Mouse (Mus musculus) brain, embryonic 14.5 days (tissue): ENCODE data around the gene Scrn1.

Experiments
- CTCF ChIP-seq: fragments of 200-500 bp; IDR thresholded peaks from 2 replicates; pipeline ENCODE4 v1.5.1; 2012; ENCODE audit warnings: inconsistent platforms, mild to moderate bottlenecking, moderate library complexity, borderline replicate concordance; ENCODE audit not compliant: insufficient read depth, insufficient read length; ENCODE audit errors: extremely low read depth
- POLR2A ChIP-seq: fragments of 200-500 bp; IDR thresholded peaks from 2 replicates; pipeline ENCODE4 v1.6.1; 2012; ENCODE audit warnings: mild to moderate bottlenecking, inconsistent platforms, borderline replicate concordance; ENCODE audit not compliant: poor library complexity, insufficient read depth, insufficient read length, severe bottlenecking; ENCODE audit errors: extremely low read depth

DNA sequence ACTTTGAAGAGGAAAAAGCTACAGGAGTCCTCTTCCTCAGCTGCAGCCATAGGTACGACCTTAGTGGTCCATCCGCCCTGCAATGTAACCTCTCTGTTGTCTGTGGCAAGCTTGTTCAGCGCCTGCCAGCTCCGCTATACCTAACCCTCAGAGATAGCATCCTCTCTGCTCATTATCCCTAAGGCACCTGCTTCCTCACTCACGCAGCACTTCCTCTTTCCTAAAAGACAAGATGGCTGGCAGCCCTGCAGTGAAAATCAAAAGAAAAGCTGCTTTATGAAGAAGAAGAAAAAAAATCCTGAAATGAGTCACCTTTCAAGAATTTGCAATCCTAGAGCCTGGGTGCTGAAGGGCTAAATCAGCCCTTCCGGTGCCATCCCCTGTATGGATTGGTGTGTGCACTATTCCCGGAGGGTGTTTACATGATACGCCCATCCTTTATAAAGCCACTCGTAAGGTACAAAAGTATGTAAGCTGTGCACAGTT is 1.7 kb downstream of the Scrn1 start:
- no peak for TF ChIP-seq CTCF
- no peak for TF ChIP-seq POLR2A
